Mouse (Mus musculus) liver, embryonic 14.5 days (tissue): Measurements from ENCODE around the gene Gm21312.

Source experiments
- CTCF ChIP-seq: IDR thresholded peaks from 2 replicates; pipeline ENCODE4 v1.5.1; 2016; ENCODE audit warnings: antibody characterized with exemption, low read depth, control low read depth
- EP300 ChIP-seq: IDR thresholded peaks from 2 replicates; pipeline ENCODE4 v1.6.1; 2016; ENCODE audit warnings: antibody characterized with exemption, low read depth

GRCm38 (mm10) chr10:104210268-104210990 lies 33.6 kb downstream of the Gm21312 start:
- no peak for TF ChIP-seq CTCF
- no peak for TF ChIP-seq EP300
